Mouse (Mus musculus): ENCODE measurements around the gene Elovl6. TPM values are rescaled to one million over a fixed set of nuclear protein-coding genes. Genes with fewer than 3 reads are reported as not detected.

Elovl6 gene
- polyA plus RNA-seq, 1 experiment from 2014 or later, result 37.6 TPM

GRCm38 (mm10) chr3:129589705-129590104 is 57.5 kb downstream of the Elovl6 start:
- Histone ChIP-seq H3K36me3 (ENCODE audit: control insufficient read depth, insufficient read depth, low read length) (no peaks in the 10 kb centered on the region), H3K27me3 (ENCODE audit: control insufficient read depth, insufficient read depth, low read length) (no peaks in the 10 kb centered on the region), H3K27ac (ENCODE audit: low read length) (no peak overlapping the region), H3K4me1 (ENCODE audit: control insufficient read depth, insufficient read depth, low read length) (no peaks in the 10 kb centered on the region), H3K4me3 (ENCODE audit: low read depth, low read length) (no peak overlapping the region), H3K4me2 (replicated peaks; ENCODE audit: low read depth, low read length) (no peak overlapping the region), H3K9me3 (ENCODE audit: control insufficient read depth, low read depth, low read length) (no peaks in the 10 kb centered on the region), H3K9ac (replicated peaks; ENCODE audit: low read depth, low read length) (no peak overlapping the region)
- 84% methylated on average over 10 of the region's 10 CpGs for WGBS
- ATAC-seq (ENCODE audit: insufficient number of reproducible peaks, insufficient read depth, low FRiP score, low read depth), result no peak

GRCm38 (mm10) chr3:129590548-129591226 is 58.5 kb downstream of the Elovl6 start:
- H3K9me3 ChIP-seq (ENCODE audit: control insufficient read depth, low read depth, low read length), result no peaks in the 10 kb centered on the region
- no peak overlapping the region for H3K4me2 ChIP-seq (replicated peaks; ENCODE audit: low read depth, low read length)
- no peak overlapping the region for H3K4me3 ChIP-seq (ENCODE audit: low read depth, low read length)
- 74% methylated on average over 17 of the region's 17 CpGs for WGBS
- H3K27me3 ChIP-seq (ENCODE audit: control insufficient read depth, insufficient read depth, low read length), result no peaks in the 10 kb centered on the region
- no peak for ATAC-seq (ENCODE audit: insufficient number of reproducible peaks, insufficient read depth, low FRiP score, low read depth)
- H3K9ac ChIP-seq (replicated peaks; ENCODE audit: low read depth, low read length), result no peak overlapping the region
- H3K27ac ChIP-seq (ENCODE audit: low read length), result no peak overlapping the region
- H3K4me1 ChIP-seq (ENCODE audit: control insufficient read depth, insufficient read depth, low read length), result no peaks in the 10 kb centered on the region
- no peaks in the 10 kb centered on the region for H3K36me3 ChIP-seq (ENCODE audit: control insufficient read depth, insufficient read depth, low read length)

DNA sequence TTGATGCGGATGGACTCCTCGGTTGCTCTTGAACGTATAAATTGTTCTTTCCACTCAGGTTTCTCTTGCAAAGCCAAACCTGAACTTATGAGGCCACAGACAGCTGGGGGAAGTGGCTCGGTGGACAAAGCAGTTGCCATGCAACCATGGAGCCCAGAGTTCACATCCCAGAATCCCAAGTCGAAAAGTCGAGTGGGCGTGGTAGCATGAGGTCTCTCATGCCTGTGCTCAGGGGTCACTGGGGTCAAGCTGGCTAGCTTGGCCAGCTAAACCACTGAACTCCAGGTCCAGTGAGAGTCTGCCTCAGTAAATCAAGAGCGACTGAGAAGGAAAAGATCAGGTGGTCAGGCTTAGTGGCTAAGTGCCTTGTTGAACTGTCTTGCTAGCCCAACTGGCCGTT is 59.1 kb downstream of the Elovl6 start:
- Histone ChIP-seq H3K4me2 (replicated peaks; ENCODE audit: low read depth, low read length) (no peak overlapping the region), H3K4me1 (ENCODE audit: control insufficient read depth, insufficient read depth, low read length) (no peaks in the 10 kb centered on the region), H3K9me3 (ENCODE audit: control insufficient read depth, low read depth, low read length) (no peaks in the 10 kb centered on the region), H3K27me3 (ENCODE audit: control insufficient read depth, insufficient read depth, low read length) (no peaks in the 10 kb centered on the region), H3K27ac (ENCODE audit: low read length) (no peak overlapping the region), H3K4me3 (ENCODE audit: low read depth, low read length) (no peak overlapping the region), H3K9ac (replicated peaks; ENCODE audit: low read depth, low read length) (no peak overlapping the region), H3K36me3 (ENCODE audit: control insufficient read depth, insufficient read depth, low read length) (no peaks in the 10 kb centered on the region)
- ATAC-seq (ENCODE audit: insufficient number of reproducible peaks, insufficient read depth, low FRiP score, low read depth), result no peak
- WGBS, result 72% methylated on average over 9 of the region's 9 CpGs

DNA sequence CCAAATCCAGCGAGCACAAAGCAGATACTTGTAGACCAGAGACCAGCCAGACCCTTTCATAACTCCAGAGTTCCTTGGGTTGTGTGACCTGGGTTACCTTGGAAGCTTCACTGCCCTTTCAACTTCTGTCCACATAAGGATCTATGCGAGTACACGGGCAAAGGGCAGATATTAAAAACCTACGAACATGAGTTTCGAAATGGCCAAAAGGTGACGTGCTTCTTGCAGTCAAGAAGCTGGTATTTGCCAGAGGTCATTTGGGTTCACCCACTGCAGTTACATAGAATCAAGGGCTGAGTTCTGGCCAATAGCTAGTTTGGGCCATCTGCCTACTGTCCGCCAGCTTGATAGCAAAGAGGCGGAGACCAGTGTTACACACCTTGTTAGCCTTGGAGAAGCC is 59.6 kb downstream of the Elovl6 start:
- H3K4me1 ChIP-seq (ENCODE audit: control insufficient read depth, insufficient read depth, low read length), result no peaks in the 10 kb centered on the region
- no peaks in the 10 kb centered on the region for H3K27me3 ChIP-seq (ENCODE audit: control insufficient read depth, insufficient read depth, low read length)
- H3K27ac ChIP-seq (ENCODE audit: low read length), result no peak overlapping the region
- H3K4me3 ChIP-seq (ENCODE audit: low read depth, low read length), result no peak overlapping the region
- ATAC-seq (ENCODE audit: insufficient number of reproducible peaks, insufficient read depth, low FRiP score, low read depth), result no peak
- no peak overlapping the region for H3K9ac ChIP-seq (replicated peaks; ENCODE audit: low read depth, low read length)
- no peaks in the 10 kb centered on the region for H3K9me3 ChIP-seq (ENCODE audit: control insufficient read depth, low read depth, low read length)
- H3K36me3 ChIP-seq (ENCODE audit: control insufficient read depth, insufficient read depth, low read length), result no peaks in the 10 kb centered on the region
- no peak overlapping the region for H3K4me2 ChIP-seq (replicated peaks; ENCODE audit: low read depth, low read length)
- 88% methylated on average over 8 of the region's 8 CpGs for WGBS

GRCm38 (mm10) chr3:129593001-129593400 is 60.8 kb downstream of the Elovl6 start:
- ATAC-seq (ENCODE audit: insufficient number of reproducible peaks, insufficient read depth, low FRiP score, low read depth), result no peak
- H3K4me3 ChIP-seq (ENCODE audit: low read depth, low read length), result no peak overlapping the region
- no peaks in the 10 kb centered on the region for H3K27me3 ChIP-seq (ENCODE audit: control insufficient read depth, insufficient read depth, low read length)
- H3K27ac ChIP-seq (ENCODE audit: low read length), result no peak overlapping the region
- no peak overlapping the region for H3K4me2 ChIP-seq (replicated peaks; ENCODE audit: low read depth, low read length)
- no peaks in the 10 kb centered on the region for H3K36me3 ChIP-seq (ENCODE audit: control insufficient read depth, insufficient read depth, low read length)
- WGBS, result 86% methylated on average over 9 of the region's 9 CpGs
- H3K9me3 ChIP-seq (ENCODE audit: control insufficient read depth, low read depth, low read length), result no peaks in the 10 kb centered on the region
- H3K9ac ChIP-seq (replicated peaks; ENCODE audit: low read depth, low read length), result no peak overlapping the region
- no peaks in the 10 kb centered on the region for H3K4me1 ChIP-seq (ENCODE audit: control insufficient read depth, insufficient read depth, low read length)

GRCm38 (mm10) chr3:129593735-129594134 is 61.6 kb downstream of the Elovl6 start:
- Histone ChIP-seq H3K36me3 (ENCODE audit: control insufficient read depth, insufficient read depth, low read length) (no peaks in the 10 kb centered on the region), H3K9ac (replicated peaks; ENCODE audit: low read depth, low read length) (no peak overlapping the region), H3K4me2 (replicated peaks; ENCODE audit: low read depth, low read length) (no peak overlapping the region), H3K27ac (ENCODE audit: low read length) (no peak overlapping the region), H3K4me1 (ENCODE audit: control insufficient read depth, insufficient read depth, low read length) (no peaks in the 10 kb centered on the region; the same call in 1 of the 2 replicates), H3K4me3 (ENCODE audit: low read depth, low read length) (no peak overlapping the region), H3K9me3 (ENCODE audit: control insufficient read depth, low read depth, low read length) (no peaks in the 10 kb centered on the region), H3K27me3 (ENCODE audit: control insufficient read depth, insufficient read depth, low read length) (no peaks in the 10 kb centered on the region)
- no peak for ATAC-seq (ENCODE audit: insufficient number of reproducible peaks, insufficient read depth, low FRiP score, low read depth)
- WGBS, result 84% methylated on average over 3 of the region's 3 CpGs

GRCm38 (mm10) chr3:129596098-129596497 is 63.9 kb downstream of the Elovl6 start:
- no peak for ATAC-seq (ENCODE audit: insufficient number of reproducible peaks, insufficient read depth, low FRiP score, low read depth)
- H3K36me3 ChIP-seq (ENCODE audit: control insufficient read depth, insufficient read depth, low read length), result no peaks in the 10 kb centered on the region
- H3K4me1 ChIP-seq (ENCODE audit: control insufficient read depth, insufficient read depth, low read length), result no peaks in the 10 kb centered on the region; the same call in 1 of the 2 replicates
- no peak overlapping the region for H3K27ac ChIP-seq (ENCODE audit: low read length)
- 88% methylated on average over 6 of the region's 6 CpGs for WGBS
- H3K27me3 ChIP-seq (ENCODE audit: control insufficient read depth, insufficient read depth, low read length), result no peaks in the 10 kb centered on the region
- H3K4me3 ChIP-seq (ENCODE audit: low read depth, low read length), result no peak overlapping the region
- H3K9me3 ChIP-seq (ENCODE audit: control insufficient read depth, low read depth, low read length), result no peaks in the 10 kb centered on the region
- H3K4me2 ChIP-seq (replicated peaks; ENCODE audit: low read depth, low read length), result no peak overlapping the region
- no peak overlapping the region for H3K9ac ChIP-seq (replicated peaks; ENCODE audit: low read depth, low read length)

DNA sequence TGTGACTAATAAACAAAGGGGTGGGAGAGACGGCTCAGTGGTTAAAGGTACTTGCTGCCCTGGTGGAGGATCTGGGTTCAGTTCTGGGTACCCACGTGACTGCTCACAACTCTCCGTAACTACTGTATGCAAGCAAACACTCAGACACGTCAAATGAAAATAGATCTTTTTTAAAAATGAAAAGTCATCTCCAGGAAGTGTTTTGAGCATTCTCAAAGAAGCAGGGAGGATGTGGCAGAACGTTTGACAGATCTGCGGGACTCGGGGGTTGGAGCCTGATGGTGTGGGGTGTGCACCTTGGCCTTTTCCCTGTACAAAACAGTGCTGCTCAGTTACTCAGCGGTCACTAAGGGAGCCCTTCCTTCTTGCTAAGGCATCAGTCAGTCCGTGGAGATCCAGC is 70.1 kb downstream of the Elovl6 start:
- Histone ChIP-seq H3K9me3 (ENCODE audit: control insufficient read depth, low read depth, low read length) (no peaks in the 10 kb centered on the region), H3K4me3 (ENCODE audit: low read depth, low read length) (no peak overlapping the region), H3K36me3 (ENCODE audit: control insufficient read depth, insufficient read depth, low read length) (no peaks in the 10 kb centered on the region), H3K27me3 (ENCODE audit: control insufficient read depth, insufficient read depth, low read length) (no peaks in the 10 kb centered on the region), H3K4me2 (replicated peaks; ENCODE audit: low read depth, low read length) (no peak overlapping the region), H3K9ac (replicated peaks; ENCODE audit: low read depth, low read length) (no peak overlapping the region), H3K27ac (ENCODE audit: low read length) (no peak overlapping the region), H3K4me1 (ENCODE audit: control insufficient read depth, insufficient read depth, low read length) (peaks cover 4% of the 10 kb centered on the region)
- no peak for ATAC-seq (ENCODE audit: insufficient number of reproducible peaks, insufficient read depth, low FRiP score, low read depth)
- WGBS, result 65% methylated on average over 9 of the region's 9 CpGs

GRCm38 (mm10) chr3:129605487-129605886 is 73.3 kb downstream of the Elovl6 start:
- Histone ChIP-seq H3K4me2 (replicated peaks; ENCODE audit: low read depth, low read length) (no peak overlapping the region), H3K27ac (ENCODE audit: low read length) (peak overlapping the region; percentile 80; the same call in 1 of the 2 replicates), H3K4me3 (ENCODE audit: low read depth, low read length) (no peak overlapping the region), H3K9me3 (ENCODE audit: control insufficient read depth, low read depth, low read length) (no peaks in the 10 kb centered on the region), H3K4me1 (ENCODE audit: control insufficient read depth, insufficient read depth, low read length) (peaks cover 4% of the 10 kb centered on the region; the same call in 1 of the 2 replicates), H3K36me3 (ENCODE audit: control insufficient read depth, insufficient read depth, low read length) (0 out of 2 replicates have a peak, but pooled peaks cover 2% of the 10 kb centered on the region), H3K27me3 (ENCODE audit: control insufficient read depth, insufficient read depth, low read length) (no peaks in the 10 kb centered on the region), H3K9ac (replicated peaks; ENCODE audit: low read depth, low read length) (no peak overlapping the region)
- WGBS, result 85% methylated on average over 7 of the region's 7 CpGs
- no peak for ATAC-seq (ENCODE audit: insufficient number of reproducible peaks, insufficient read depth, low FRiP score, low read depth)

Measured in stomach, embryonic 14.5 days (tissue).